9 mouse cellular contexts compared by ENCODE assay signal in the genomic region with DNA sequence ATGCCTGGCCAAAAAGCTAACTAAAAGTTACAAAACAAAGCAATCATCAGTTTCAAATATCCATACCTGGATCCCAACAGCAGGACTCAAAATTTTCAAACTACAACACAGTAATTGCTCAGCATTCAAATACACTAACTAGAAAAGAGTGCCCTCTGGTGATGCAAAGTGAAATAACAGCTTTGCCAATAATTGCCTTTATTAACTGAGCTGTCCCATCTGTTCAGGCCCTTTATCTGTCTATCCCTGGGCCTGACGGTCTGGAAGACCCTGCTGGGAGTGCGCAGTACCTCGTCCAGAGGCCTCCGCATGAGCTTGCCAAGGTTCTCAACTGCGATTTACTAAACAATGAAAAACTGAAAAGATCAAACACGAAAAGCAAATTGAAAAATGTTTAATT. TPM values are rescaled to one million over a fixed set of nuclear protein-coding genes. Genes with fewer than 3 reads are reported as not detected.
DNase-seq lines count a peak whose midpoint lies in the region; ATAC-seq and TF ChIP-seq lines count a peak whose summit lies in the region.
"Had no signal": no experiment of that assay in that cellular context is flagged by ENCODE, and none has a peak within 500 bp of the region (broad histone marks: within the 10 kb centered on the region; RNA-seq: fewer than 3 reads in every experiment).

No protein-coding gene starts in this region.

- no peak overlapping the region for H3K27ac ChIP-seq in gastrocnemius, adult 2 months
- no peak overlapping the region for H3K27ac ChIP-seq in bone marrow macrophage, adult 2 months (ENCODE audit: insufficient read depth, low read depth, low read length)
- H3K27ac ChIP-seq in forebrain, embryonic 14.5 days (ENCODE audit: low read depth, low read length) = no peak overlapping the region
- no peak overlapping the region for H3K27ac ChIP-seq in midbrain, embryonic 12.5 days (replicated peaks)
- H3K27ac ChIP-seq: heart, embryonic 15.5 days had no signal

- H3K4me1 ChIP-seq in bone marrow macrophage, adult 2 months (ENCODE audit: control insufficient read depth, insufficient read depth, low read length) = peaks cover 4% of the 10 kb centered on the region
- H3K4me1 ChIP-seq in forebrain, embryonic 14.5 days (ENCODE audit: control insufficient read depth, insufficient read depth, low read length) = no peaks in the 10 kb centered on the region
- no peaks in the 10 kb centered on the region for H3K4me1 ChIP-seq in midbrain, embryonic 12.5 days
- H3K4me1 ChIP-seq: heart, embryonic 15.5 days had no signal

- H3K9me3 ChIP-seq in forebrain, embryonic 14.5 days (replicated peaks; ENCODE audit: control insufficient read depth, low read length) = no peaks in the 10 kb centered on the region
- no peaks in the 10 kb centered on the region for H3K9me3 ChIP-seq in midbrain, embryonic 12.5 days
- H3K9me3 ChIP-seq: heart, embryonic 15.5 days had no signal

- H3K36me3 ChIP-seq in forebrain, embryonic 14.5 days (ENCODE audit: control insufficient read depth, insufficient read depth, low read length) = no peaks in the 10 kb centered on the region
- H3K36me3 ChIP-seq in midbrain, embryonic 12.5 days = no peaks in the 10 kb centered on the region
- H3K36me3 ChIP-seq: heart, embryonic 15.5 days had no signal

- no peak overlapping the region for H3K9ac ChIP-seq in forebrain, embryonic 14.5 days (ENCODE audit: low read length)
- no peak overlapping the region for H3K9ac ChIP-seq in midbrain, embryonic 12.5 days (replicated peaks)
- H3K9ac ChIP-seq: heart, embryonic 15.5 days had no signal

- H3K4me3 ChIP-seq in gastrocnemius, adult 2 months = no peak overlapping the region
- no peak overlapping the region for H3K4me3 ChIP-seq in bone marrow macrophage, adult 2 months (ENCODE audit: insufficient read depth, low read length)
- H3K4me3 ChIP-seq in forebrain, embryonic 14.5 days (ENCODE audit: low read depth, low read length) = no peak overlapping the region
- H3K4me3 ChIP-seq in midbrain, embryonic 12.5 days = no peak overlapping the region
- H3K4me3 ChIP-seq: heart, embryonic 15.5 days had no signal

- no peak for TF ChIP-seq POLR2A in bone marrow macrophage, adult 2 months (IDR thresholded peaks at IDR 0.05; ENCODE audit: borderline replicate concordance, low read depth, low read length)

- no peak overlapping the region for H3K4me2 ChIP-seq in forebrain, embryonic 14.5 days (ENCODE audit: low read length)
- no peak overlapping the region for H3K4me2 ChIP-seq in midbrain, embryonic 12.5 days (replicated peaks)
- H3K4me2 ChIP-seq: heart, embryonic 15.5 days had no signal

- 26% methylated on average over 6 of the region's 6 CpGs for WGBS in forebrain, embryonic 14.5 days
- 46% methylated on average over 6 of the region's 6 CpGs for WGBS in midbrain, embryonic 12.5 days

- TF ChIP-seq CTCF in gastrocnemius, adult 2 months (IDR thresholded peaks at IDR 0.05) = peak; percentile 72
- 0 out of 2 replicates have a peak, but pooled peaks have one; percentile 14 for TF ChIP-seq CTCF in bone marrow macrophage, adult 2 months (IDR thresholded peaks at IDR 0.05; ENCODE audit: low read depth, low read length)

- H3K27me3 ChIP-seq in forebrain, embryonic 14.5 days (replicated peaks; ENCODE audit: control insufficient read depth, insufficient read depth, low read length) = no peaks in the 10 kb centered on the region
- no peaks in the 10 kb centered on the region for H3K27me3 ChIP-seq in midbrain, embryonic 12.5 days
- H3K27me3 ChIP-seq: heart, embryonic 15.5 days had no signal

- intact Hi-C loops in gastrocnemius, adult 2 months (cut with DNase I) = loop anchor here (2.0 to 5.0 kb wide), 2 partner anchors 585 to 759 kb away; no protein-coding TSS in a partner anchor
- intact Hi-C loops in gastrocnemius, postnatal 14 days (cut with DNase I; ENCODE audit: low total_unique reads) = no loop called here
- intact Hi-C loops in gastrocnemius, postnatal 36 days (cut with DNase I) = loop anchor here (10.0 kb wide), 1 partner anchor 761 kb away; no protein-coding TSS in a partner anchor

- ATAC-seq in forebrain, embryonic 14.5 days = peak; percentile 91
- ATAC-seq in midbrain, embryonic 12.5 days (ENCODE audit: low FRiP score, low read depth) = peak; percentile 90

- no peak for DNase-seq in gastrocnemius, adult 2 months
- no peak for DNase-seq in gastrocnemius, postnatal 14 days
- DNase-seq in 416B (ENCODE audit: low read depth) = peak; percentile 61
- DNase-seq in forebrain, embryonic 14.5 days (ENCODE audit: low spot score) = peak; percentile 90
- peak; percentile 17 for DNase-seq in layer of hippocampus, adult 9-11 months
- no peak for DNase-seq in gastrocnemius, postnatal 36 days

RNA-seq across cellular contexts. Expression of a gene that starts 58.1 kb away (rescaled TPM):
- 1 to 10 TPM in 1 of 2 experiments, under 1 TPM in 1; 0.74 to 1.8 TPM for total RNA-seq in gastrocnemius, adult 2 months (2021)
- 1 to 10 TPM; 1.4 to 1.6 TPM for total RNA-seq in gastrocnemius, postnatal 14 days (2021)
- polyA plus RNA-seq in bone marrow macrophage, adult 2 months (2012; ENCODE audit: insufficient read depth, insufficient read length, missing spikeins) = 21.0 and 26.0 TPM in 2 replicates
- polyA plus RNA-seq in forebrain, embryonic 14.5 days (2014; fragmentation: Nextera tagmentation; extraction: Ambion mirVana) = 5.5 and 7.3 TPM in 2 replicates
- polyA plus RNA-seq in midbrain, embryonic 12.5 days (2016; fragmentation: Nextera tagmentation; extraction: Ambion mirVana) = 8.5 and 10.1 TPM in 2 replicates
- total RNA-seq in gastrocnemius, postnatal 36 days (2021) = 1 to 10 TPM; 1.2 to 1.3 TPM

RNA-seq across cellular contexts. Expression of a gene that starts 58.3 kb away (rescaled TPM):
- under 1 TPM; 0.10 to 0.42 TPM for total RNA-seq in gastrocnemius, adult 2 months (2021)
- 1 to 10 TPM in 1 of 2 experiments, under 1 TPM in 1; 0.40 to 1.0 TPM for total RNA-seq in gastrocnemius, postnatal 14 days (2021)
- not detected in 2 replicates for polyA plus RNA-seq in bone marrow macrophage, adult 2 months (2012; ENCODE audit: insufficient read depth, insufficient read length, missing spikeins)
- polyA plus RNA-seq in forebrain, embryonic 14.5 days (2014; fragmentation: Nextera tagmentation; extraction: Ambion mirVana) = 0.89 and 0.98 TPM in 2 replicates
- polyA plus RNA-seq in midbrain, embryonic 12.5 days (2016; fragmentation: Nextera tagmentation; extraction: Ambion mirVana) = 0.10 and 0.18 TPM in 2 replicates
- under 1 TPM; 0.18 to 0.35 TPM for total RNA-seq in gastrocnemius, postnatal 36 days (2021)

Comparison
In these comparisons a context has a peak if more than half of its experiments do, and no peak if none do; other contexts are left out.
1. DNase-seq: peak in 416B (single experiment), forebrain, embryonic 14.5 days (single experiment) and layer of hippocampus, adult 9-11 months (single experiment); none in gastrocnemius, adult 2 months (single experiment), gastrocnemius, postnatal 14 days (single experiment) and gastrocnemius, postnatal 36 days (0 of 2).